Mouse (Mus musculus): ENCODE results near the gene Alg3. TPM values are rescaled to one million over a fixed set of nuclear protein-coding genes. Genes with fewer than 3 reads are reported as not detected.
A peak's percentile ranks its signal among the peaks of the same experiment; 100 is the strongest.

Gene Alg3
- total and polyA plus RNA-seq, 2 experiments from 2014 or later: 34.8 to 36.5 TPM

GRCm38 (mm10) chr16:20610501-20611356 lies 806 bp downstream of the Alg3 start:
- TF ChIP-seq CTCF (IDR thresholded peaks at IDR 0.05; ENCODE audit: low read depth): no peak
- no peaks in the 10 kb centered on the region for H3K27me3 ChIP-seq (ENCODE audit: insufficient read depth, low read length)
- peaks cover 4% of the 10 kb centered on the region for H3K4me1 ChIP-seq (ENCODE audit: insufficient read depth, low read length)
- peak overlapping the region; percentile 84 for H3K27ac ChIP-seq
- peaks cover 14% of the 10 kb centered on the region; the same call in 1 of the 2 replicates for H3K36me3 ChIP-seq (ENCODE audit: insufficient read depth, low read length)
- WGBS: under 1% methylated on average over 28 of the region's 28 CpGs
- H3K4me3 ChIP-seq (ENCODE audit: low read length): peak overlapping the region; percentile 72
- peak overlapping the region; percentile 79 for H3K9ac ChIP-seq (replicated peaks; ENCODE audit: low read length)
- ATAC-seq (peak; percentile 77), DNase-seq (ENCODE audit: low spot score) (peak; percentile 91)
- H3K9me3 ChIP-seq (ENCODE audit: low read length): no peaks in the 10 kb centered on the region
- H3K4me2 ChIP-seq (ENCODE audit: low read depth, low read length): peak overlapping the region; percentile 99

- peak; percentile 33 for DNase-seq (ENCODE audit: low spot score)
These were observed 6.8 kb downstream of the Alg3 start for GRCm38 (mm10) chr16:20604705-20605104.

DNA sequence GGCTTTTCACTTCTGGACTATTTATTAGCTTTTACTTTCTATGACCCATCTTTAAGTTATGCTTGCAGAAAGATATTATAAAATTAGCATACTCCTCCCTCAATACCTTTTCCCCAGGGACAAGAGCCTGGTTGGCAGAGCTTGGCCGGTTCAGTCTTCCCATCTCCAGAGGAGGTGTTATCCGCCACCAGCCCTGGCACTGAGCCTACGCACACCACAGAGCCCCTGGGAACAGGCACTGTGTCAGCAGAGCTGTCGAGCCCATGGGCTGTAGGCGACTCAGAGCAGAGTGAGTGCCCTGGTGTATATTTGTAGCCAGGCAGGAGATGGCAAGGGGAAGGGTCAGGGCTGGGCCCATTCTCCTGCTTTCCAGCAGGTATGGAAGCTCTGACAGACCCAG lies 11.0 kb downstream of the Alg3 start:
- peaks cover 16% of the 10 kb centered on the region; the same call in 1 of the 2 replicates for H3K36me3 ChIP-seq (ENCODE audit: insufficient read depth, low read length)
- ATAC-seq: no peak
- no peak overlapping the region for H3K4me2 ChIP-seq (ENCODE audit: low read depth, low read length)
- no peaks in the 10 kb centered on the region for H3K9me3 ChIP-seq (ENCODE audit: low read length)
- no peak for DNase-seq (ENCODE audit: low spot score)
- WGBS: 46% methylated on average over 5 of the region's 5 CpGs
- H3K4me1 ChIP-seq (ENCODE audit: insufficient read depth, low read length): no peaks in the 10 kb centered on the region
- no peaks in the 10 kb centered on the region for H3K27me3 ChIP-seq (ENCODE audit: insufficient read depth, low read length)
- no peak overlapping the region for H3K9ac ChIP-seq (replicated peaks; ENCODE audit: low read length)
- TF ChIP-seq CTCF (IDR thresholded peaks at IDR 0.05; ENCODE audit: low read depth): no peak
- H3K4me3 ChIP-seq (ENCODE audit: low read length): no peak overlapping the region
- no peak overlapping the region for H3K27ac ChIP-seq

More at GRCm38 (mm10) chr16:20604705-20605104, 6.8 kb downstream of the Alg3 start:
- Histone ChIP-seq H3K9ac (replicated peaks; ENCODE audit: low read length) (no peak overlapping the region), H3K9me3 (ENCODE audit: low read length) (no peaks in the 10 kb centered on the region), H3K4me3 (ENCODE audit: low read length) (no peak overlapping the region), H3K36me3 (ENCODE audit: insufficient read depth, low read length) (peaks cover 31% of the 10 kb centered on the region; the same call in 1 of the 2 replicates), H3K4me2 (ENCODE audit: low read depth, low read length) (no peak overlapping the region), H3K27me3 (ENCODE audit: insufficient read depth, low read length) (no peaks in the 10 kb centered on the region), H3K27ac (no peak overlapping the region), H3K4me1 (ENCODE audit: insufficient read depth, low read length) (no peaks in the 10 kb centered on the region)
- 0 out of 2 replicates have a peak, but pooled peaks have one; percentile 8 for ATAC-seq
- WGBS: 30% methylated on average over 9 of the region's 9 CpGs
- TF ChIP-seq CTCF (IDR thresholded peaks at IDR 0.05; ENCODE audit: low read depth): no peak

DNA sequence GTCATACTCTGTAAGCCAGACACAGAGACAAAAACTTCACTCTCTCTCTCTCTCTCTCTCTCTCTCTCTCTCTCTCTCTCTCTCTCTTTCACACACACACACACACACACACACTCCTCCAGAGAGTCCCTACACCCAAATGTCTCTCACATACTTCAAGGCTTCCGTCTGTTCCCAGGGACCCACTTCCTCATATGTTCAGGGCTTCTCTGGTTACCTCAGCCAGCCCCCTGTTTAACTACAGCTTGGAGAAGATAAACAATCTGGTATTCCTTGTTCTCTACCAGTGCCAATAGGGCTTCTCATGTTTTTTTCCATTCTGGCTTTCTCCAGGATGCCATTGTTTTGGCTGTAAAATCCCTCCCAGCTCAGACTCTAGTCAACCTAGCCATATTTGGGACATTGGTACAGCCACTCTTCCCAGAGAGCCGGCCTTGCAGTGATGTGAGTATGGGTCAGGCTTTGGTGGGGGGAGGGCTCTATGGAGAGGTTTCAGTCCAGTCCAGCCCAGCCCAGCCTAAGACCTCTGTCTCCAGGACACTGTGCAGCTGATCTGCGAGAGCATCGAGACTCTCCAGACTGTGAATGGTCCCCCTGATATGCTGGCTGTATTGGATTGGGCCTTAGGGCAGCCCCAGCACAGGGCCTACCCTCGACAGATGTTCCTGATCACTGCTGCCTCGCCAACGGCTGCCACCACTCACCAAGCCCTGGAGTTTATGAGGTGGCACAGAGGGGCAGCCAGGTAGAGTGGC lies 14.7 kb downstream of the Alg3 start:
- Histone ChIP-seq H3K4me3 (ENCODE audit: low read length) (no peak overlapping the region), H3K9me3 (ENCODE audit: low read length) (no peaks in the 10 kb centered on the region), H3K36me3 (ENCODE audit: insufficient read depth, low read length) (no peaks in the 10 kb centered on the region), H3K27ac (no peak overlapping the region), H3K4me2 (ENCODE audit: low read depth, low read length) (no peak overlapping the region), H3K27me3 (ENCODE audit: insufficient read depth, low read length) (peaks cover 4% of the 10 kb centered on the region; the same call in 1 of the 2 replicates), H3K4me1 (ENCODE audit: insufficient read depth, low read length) (no peaks in the 10 kb centered on the region), H3K9ac (replicated peaks; ENCODE audit: low read length) (no peak overlapping the region)
- DNase-seq (ENCODE audit: low spot score) (no peak), ATAC-seq (no peak)
- TF ChIP-seq CTCF (IDR thresholded peaks at IDR 0.05; ENCODE audit: low read depth): no peak
- 70% methylated on average over 7 of the region's 7 CpGs for WGBS

DNA sequence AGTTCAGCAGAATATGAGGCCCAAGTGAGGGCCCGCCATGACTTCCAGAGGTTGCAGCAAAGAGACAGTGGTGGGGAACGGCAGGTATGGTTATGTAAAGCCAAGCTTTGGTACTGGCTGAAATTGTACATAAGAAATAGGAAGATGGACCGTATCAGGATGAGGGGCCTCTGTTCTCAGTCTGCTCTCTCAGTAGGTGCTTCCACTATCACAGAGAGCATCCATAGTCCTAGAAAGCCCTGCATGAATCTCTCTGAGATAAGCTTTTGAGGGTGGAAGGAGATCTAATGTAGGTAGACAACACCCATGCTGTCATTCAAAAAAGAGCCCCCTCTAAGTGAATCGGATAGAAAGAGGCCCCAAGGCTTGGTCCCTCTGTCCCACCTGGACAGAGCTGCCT lies 15.8 kb downstream of the Alg3 start:
- H3K4me3 ChIP-seq (ENCODE audit: low read length): no peak overlapping the region
- WGBS: 84% methylated on average over 4 of the region's 4 CpGs
- no peak for DNase-seq (ENCODE audit: low spot score)
- no peak for TF ChIP-seq CTCF (IDR thresholded peaks at IDR 0.05; ENCODE audit: low read depth)
- H3K36me3 ChIP-seq (ENCODE audit: insufficient read depth, low read length): no peaks in the 10 kb centered on the region
- H3K9ac ChIP-seq (replicated peaks; ENCODE audit: low read length): no peak overlapping the region
- no peaks in the 10 kb centered on the region for H3K4me1 ChIP-seq (ENCODE audit: insufficient read depth, low read length)
- H3K27ac ChIP-seq: no peak overlapping the region
- no peak overlapping the region for H3K4me2 ChIP-seq (ENCODE audit: low read depth, low read length)
- no peak for ATAC-seq
- H3K27me3 ChIP-seq (ENCODE audit: insufficient read depth, low read length): peaks cover 14% of the 10 kb centered on the region
- no peaks in the 10 kb centered on the region for H3K9me3 ChIP-seq (ENCODE audit: low read length)

- H3K27me3 ChIP-seq (ENCODE audit: insufficient read depth, low read length): peaks cover 17% of the 10 kb centered on the region
These were observed 16.4 kb downstream of the Alg3 start for GRCm38 (mm10) chr16:20595060-20595673.

More at GRCm38 (mm10) chr16:20595060-20595673, 16.4 kb downstream of the Alg3 start:
- H3K9ac ChIP-seq (replicated peaks; ENCODE audit: low read length): no peak overlapping the region
- no peaks in the 10 kb centered on the region for H3K9me3 ChIP-seq (ENCODE audit: low read length)
- no peak for TF ChIP-seq CTCF (IDR thresholded peaks at IDR 0.05; ENCODE audit: low read depth)
- WGBS: 76% methylated on average over 7 of the region's 7 CpGs
- no peak for ATAC-seq
- no peak overlapping the region for H3K4me3 ChIP-seq (ENCODE audit: low read length)
- no peaks in the 10 kb centered on the region for H3K36me3 ChIP-seq (ENCODE audit: insufficient read depth, low read length)
- H3K4me2 ChIP-seq (ENCODE audit: low read depth, low read length): no peak overlapping the region
- no peak overlapping the region for H3K27ac ChIP-seq
- no peaks in the 10 kb centered on the region for H3K4me1 ChIP-seq (ENCODE audit: insufficient read depth, low read length)
- no peak for DNase-seq (ENCODE audit: low spot score)
